Mouse (Mus musculus) heart, adult 2 months (tissue): ENCODE data around the gene Nlk. TPM values are rescaled to one million over a fixed set of nuclear protein-coding genes. Genes with fewer than 3 reads are reported as not detected.

Experiments used
- DNase-seq, 2 experiments: peaks; one replicate each; pipeline ENCODE4 v3.0.0; 2021
- H3K27ac ChIP-seq: fragments of 200-600 bp; 2 replicates; pipeline ENCODE4 v1.8.1; 2022
- H3K27me3 ChIP-seq: fragments of 200-500 bp; 2 replicates; pipeline ENCODE4 v1.6.1; 2012; ENCODE audit warnings: mild to moderate bottlenecking, low read length, inconsistent platforms, mixed read lengths; ENCODE audit not compliant: control insufficient read depth, insufficient read depth
- H3K36me3 ChIP-seq: fragments of 200-500 bp; 2 replicates; pipeline ENCODE4 v1.6.1; 2012; ENCODE audit warnings: low read length, inconsistent platforms; ENCODE audit not compliant: control insufficient read depth, insufficient read depth
- H3K4me1 ChIP-seq: fragments of 200-500 bp; 2 replicates; pipeline ENCODE4 v1.6.1; 2011; ENCODE audit warnings: low read length; ENCODE audit not compliant: control insufficient read depth, insufficient read depth
- H3K4me3 ChIP-seq: fragments of 200-600 bp; 2 replicates; pipeline ENCODE4 v1.8.1; 2022
- H3K79me2 ChIP-seq: fragments of 200-500 bp; replicated peaks from 2 replicates; pipeline ENCODE4 v1.6.1; 2012; ENCODE audit warnings: mild to moderate bottlenecking, inconsistent platforms, low read length, moderate library complexity, mixed read lengths; ENCODE audit not compliant: control insufficient read depth, insufficient read depth
- H3K9ac ChIP-seq: fragments of 200-500 bp; 2 replicates; pipeline ENCODE4 v1.6.1; 2012; ENCODE audit warnings: low read depth, mild to moderate bottlenecking, control low read depth, inconsistent platforms, low read length, mixed read lengths
- CTCF ChIP-seq: fragments of 200-600 bp; IDR thresholded peaks from 2 replicates; pipeline ENCODE4 v1.8.1; 2022; ENCODE audit warnings: antibody characterized with exemption, mild to moderate bottlenecking, moderate library complexity
- EP300 ChIP-seq: fragments of 200-500 bp; IDR thresholded peaks from 2 replicates; pipeline ENCODE4 v1.6.1; 2011; ENCODE audit warnings: low read depth, low read length, control low read depth; ENCODE audit not compliant: insufficient read depth
- POLR2A ChIP-seq: fragments of 200-500 bp; IDR thresholded peaks from 2 replicates; pipeline ENCODE4 v1.6.1; 2011; ENCODE audit warnings: mild to moderate bottlenecking, low read depth, low read length, control low read depth; ENCODE audit not compliant: insufficient read depth
- WGBS: fragments of 180-500 bp; shearing (Covaris S2); methylation state at CpG from one replicate; pipeline ENCODE4 v1.1.7; 2018; 5-methylcytosine and 5-hydroxymethylcytosine counted together
- intact Hi-C: fragments of 180-260 bp; cut with DNase I; formaldehyde crosslinking; loops from one replicate; pipeline ENCODE4 v1.15.1; 2025
- polyA plus RNA-seq: library from polyadenylated mRNA; depleted of rRNA; stranded (reverse); fragments of >200 nt; gene quantifications from 2 replicates; pipeline ENCODE4 v1.2.3, GENCODE M21; 2012
- total RNA-seq, 2 experiments: library from RNA; stranded (reverse); gene quantifications; 2 replicates each; pipeline ENCODE4 v1.2.3; 2021

The Nlk gene
- total and polyA plus RNA-seq, 3 experiments: 10.7 to 14.9 (median 13.0) TPM

DNA sequence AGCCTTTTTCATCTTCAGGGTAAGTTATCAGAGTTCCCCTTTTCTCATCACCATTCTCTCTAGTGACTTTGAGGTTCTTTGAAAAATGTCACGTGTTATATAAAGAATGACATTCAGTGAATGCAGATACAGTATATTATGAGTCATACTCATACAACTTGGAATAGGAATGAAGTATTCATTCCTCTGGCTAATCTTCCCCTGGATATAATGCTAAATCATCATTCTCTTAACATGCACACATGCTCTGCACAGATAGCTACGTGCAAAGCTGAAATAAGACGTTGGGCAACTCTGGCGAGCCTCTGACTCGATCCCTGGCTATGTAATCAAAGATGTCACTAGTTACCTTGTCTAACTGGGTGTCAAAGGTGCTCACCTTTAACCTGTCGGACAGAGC lies 125.3 kb downstream of the Nlk start:
- Histone ChIP-seq H3K36me3 (peaks cover 7% of the 10 kb centered on the region; the same call in 1 of the 2 replicates), H3K27ac (no peak overlapping the region), H3K27me3 (no peaks in the 10 kb centered on the region), H3K9ac (no peak overlapping the region), H3K79me2 (no peaks in the 10 kb centered on the region), H3K4me1 (peaks cover 6% of the 10 kb centered on the region), H3K4me3 (no peak overlapping the region)
- no peak for DNase-seq
- no peak for TF ChIP-seq CTCF
- no peak for TF ChIP-seq POLR2A
- TF ChIP-seq EP300: no peak
- WGBS: 76% methylated on average over 6 of the region's 6 CpGs
- intact Hi-C loops: no loop called here

- H3K9ac ChIP-seq: no peak overlapping the region
- intact Hi-C loops: no loop called here
- WGBS: 94% methylated on average over 8 of the region's 8 CpGs
These were observed 125.7 kb downstream of the Nlk start for GRCm38 (mm10) chr11:78571441-78571840.

GRCm38 (mm10) chr11:78569806-78570205 lies 127.4 kb downstream of the Nlk start:
- no peak overlapping the region for H3K4me3 ChIP-seq
- H3K36me3 ChIP-seq: peaks cover 11% of the 10 kb centered on the region
- TF ChIP-seq EP300 (no peak), POLR2A (no peak), CTCF (no peak)
- WGBS: 43% methylated on average over 3 of the region's 3 CpGs
- peaks cover 8% of the 10 kb centered on the region for H3K4me1 ChIP-seq
- H3K27ac ChIP-seq: no peak overlapping the region; the same call in 1 of the 2 replicates
- no peak for DNase-seq
- no peak overlapping the region for H3K9ac ChIP-seq
- no peaks in the 10 kb centered on the region for H3K27me3 ChIP-seq
- intact Hi-C loops: loop anchor here (5.0 to 10.0 kb wide), 2 partner anchors 52 to 125 kb away; partner anchors contain the start of gene Nlk
- no peaks in the 10 kb centered on the region for H3K79me2 ChIP-seq

More at GRCm38 (mm10) chr11:78571441-78571840, 125.7 kb downstream of the Nlk start:
- Histone ChIP-seq H3K4me1 (peaks cover 6% of the 10 kb centered on the region), H3K27ac (no peak overlapping the region), H3K79me2 (no peaks in the 10 kb centered on the region), H3K27me3 (no peaks in the 10 kb centered on the region), H3K4me3 (no peak overlapping the region), H3K36me3 (peaks cover 8% of the 10 kb centered on the region)
- TF ChIP-seq CTCF: no peak
- no peak for TF ChIP-seq POLR2A
- no peak for TF ChIP-seq EP300
- DNase-seq: no peak

GRCm38 (mm10) chr11:78568827-78569226 lies 128.3 kb downstream of the Nlk start:
- no peak for TF ChIP-seq CTCF
- no peak for TF ChIP-seq EP300
- TF ChIP-seq POLR2A: no peak
- intact Hi-C loops: loop anchor here (5.0 to 10.0 kb wide), 2 partner anchors 53 to 126 kb away; partner anchors contain the start of gene Nlk

DNA sequence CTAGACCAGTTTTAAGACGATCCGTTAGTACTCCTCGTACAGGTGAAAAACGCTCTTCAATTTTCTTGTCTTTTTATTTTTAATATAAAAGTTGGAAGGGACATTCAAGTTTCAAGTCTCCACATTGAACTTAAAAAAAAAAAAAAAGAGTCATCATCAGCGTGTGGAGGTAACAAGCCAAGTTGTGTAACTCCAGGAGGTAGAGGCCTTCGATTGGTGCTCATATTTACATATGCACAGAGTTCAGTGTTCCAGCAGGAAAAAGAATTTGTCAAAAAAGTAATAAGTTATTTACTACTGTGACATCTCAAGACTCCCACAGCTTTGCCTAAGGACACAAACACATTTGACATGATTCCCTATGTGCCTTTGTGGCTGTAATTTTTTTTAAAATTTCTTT lies 129.6 kb downstream of the Nlk start:
- peaks cover 7% of the 10 kb centered on the region for H3K36me3 ChIP-seq
- 86% methylated on average over 6 of the region's 6 CpGs for WGBS
- no peaks in the 10 kb centered on the region for H3K27me3 ChIP-seq
- H3K27ac ChIP-seq: peak overlapping the region; percentile 83; the same call in 1 of the 2 replicates
- no peak overlapping the region for H3K4me3 ChIP-seq
- TF ChIP-seq CTCF (no peak), EP300 (no peak), POLR2A (no peak)
- no peak for DNase-seq
- H3K79me2 ChIP-seq: no peaks in the 10 kb centered on the region
- intact Hi-C loops: loop anchor here (5.0 to 10.0 kb wide), 2 partner anchors 55 to 127 kb away; partner anchors contain the start of gene Nlk
- H3K9ac ChIP-seq: no peak overlapping the region
- peaks cover 8% of the 10 kb centered on the region for H3K4me1 ChIP-seq

More at GRCm38 (mm10) chr11:78568827-78569226, 128.3 kb downstream of the Nlk start:
- peaks cover 8% of the 10 kb centered on the region for H3K4me1 ChIP-seq
- H3K27ac ChIP-seq: no peak overlapping the region
- no peaks in the 10 kb centered on the region for H3K79me2 ChIP-seq
- WGBS: 82% methylated on average over 10 of the region's 10 CpGs
- DNase-seq: no peak
- no peaks in the 10 kb centered on the region for H3K27me3 ChIP-seq
- no peak overlapping the region for H3K4me3 ChIP-seq
- no peak overlapping the region for H3K9ac ChIP-seq
- peaks cover 7% of the 10 kb centered on the region for H3K36me3 ChIP-seq

GRCm38 (mm10) chr11:78566775-78567174 lies 130.4 kb downstream of the Nlk start:
- H3K4me1 ChIP-seq: peaks cover 8% of the 10 kb centered on the region
- H3K9ac ChIP-seq: peak overlapping the region; percentile 6
- H3K27me3 ChIP-seq: no peaks in the 10 kb centered on the region
- peaks cover 7% of the 10 kb centered on the region for H3K36me3 ChIP-seq
- peak; percentile 38 to 55 for DNase-seq
- H3K79me2 ChIP-seq: no peaks in the 10 kb centered on the region
- 7% methylated on average over 6 of the region's 6 CpGs for WGBS
- intact Hi-C loops: loop anchor here (5.0 to 10.0 kb wide), 2 partner anchors 56 to 128 kb away; partner anchors contain the start of gene Nlk
- peak overlapping the region; percentile 83 for H3K27ac ChIP-seq
- peak overlapping the region; percentile 30; the same call in 1 of the 2 replicates for H3K4me3 ChIP-seq
- no peak for TF ChIP-seq CTCF
- no peak for TF ChIP-seq EP300
- peak; percentile 48; the same call in 1 of the 2 replicates for TF ChIP-seq POLR2A
